Mouse (Mus musculus) forebrain, embryonic 15.5 days (tissue): ENCODE measurements at regions not wholly inside any gene's neighbourhood (a gene's known extent, or its start where the extent isn't known, plus 50 kb on each side); places are given as distances from the start of the nearest gene placed in this dataset.
A peak's percentile ranks its signal among the peaks of the same experiment; 100 is the strongest.

Source experiments
- ATAC-seq: fragments of 200-750 bp; cut with Nextera tagmentation; replicated peaks from 2 replicates; pipeline ENCODE4 v1.8.0; 2017; ENCODE audit warnings: mild to moderate bottlenecking, moderate TSS enrichment, moderate library complexity
- H3K27ac ChIP-seq: fragments of 300-500 bp; sonication (generic); replicated peaks from 2 replicates; pipeline ENCODE4 v1.5.1; 2015; ENCODE audit warnings: mild to moderate bottlenecking, inconsistent platforms
- H3K27me3 ChIP-seq: fragments of 300-500 bp; sonication (generic); 2 replicates; pipeline ENCODE4 v1.6.1; 2015; ENCODE audit warnings: inconsistent platforms
- H3K36me3 ChIP-seq: fragments of 300-500 bp; sonication (generic); 2 replicates; pipeline ENCODE4 v1.6.1; 2015; ENCODE audit warnings: mild to moderate bottlenecking, inconsistent platforms
- H3K4me1 ChIP-seq: fragments of 300-500 bp; sonication (generic); 2 replicates; pipeline ENCODE4 v1.6.1; 2015; ENCODE audit warnings: inconsistent platforms
- H3K4me2 ChIP-seq: fragments of 300-500 bp; sonication (generic); replicated peaks from 2 replicates; pipeline ENCODE4 v1.6.1; 2015; ENCODE audit warnings: mild to moderate bottlenecking, inconsistent platforms
- H3K4me3 ChIP-seq: fragments of 300-500 bp; sonication (generic); 2 replicates; pipeline ENCODE4 v1.5.1; 2015; ENCODE audit warnings: mild to moderate bottlenecking, inconsistent platforms
- H3K9ac ChIP-seq: fragments of 300-500 bp; sonication (generic); replicated peaks from 2 replicates; pipeline ENCODE4 v1.6.1; 2015; ENCODE audit warnings: mild to moderate bottlenecking, inconsistent platforms
- H3K9me3 ChIP-seq: fragments of 300-500 bp; sonication (generic); 2 replicates; pipeline ENCODE4 v1.6.1; 2016; ENCODE audit warnings: inconsistent platforms
- WGBS: fragments of 180-500 bp; shearing (Covaris S2); methylation state at CpG from one replicate; pipeline ENCODE4 v1.1.7; 2015; ENCODE audit warnings: mixed read lengths; 5-methylcytosine and 5-hydroxymethylcytosine counted together

DNA sequence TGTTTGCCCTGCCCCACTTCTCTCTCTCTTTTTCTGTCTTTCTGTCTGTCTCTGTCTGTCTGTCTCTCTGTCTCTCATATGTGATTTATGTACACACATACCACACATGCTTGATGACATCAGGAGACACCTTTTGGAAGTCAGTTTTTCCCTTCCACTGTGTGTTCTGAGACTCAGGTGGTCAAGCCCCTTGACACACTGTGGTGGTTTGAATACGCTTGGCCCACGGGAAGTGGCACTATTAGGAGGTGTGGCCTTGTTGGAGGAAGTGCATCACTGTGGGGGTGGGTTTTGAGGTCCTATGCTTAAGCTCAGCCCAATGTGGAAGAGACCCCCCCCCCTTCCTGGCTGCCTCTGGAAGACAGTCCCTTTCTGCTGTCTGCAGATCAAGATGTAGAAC is 66.1 kb upstream of the Prickle1 start:
- H3K9ac ChIP-seq: no peak overlapping the region
- H3K27ac ChIP-seq: no peak overlapping the region
- no peak for ATAC-seq
- H3K36me3 ChIP-seq: no peaks in the 10 kb centered on the region
- H3K9me3 ChIP-seq: no peaks in the 10 kb centered on the region
- no peak overlapping the region for H3K4me3 ChIP-seq
- no peaks in the 10 kb centered on the region for H3K4me1 ChIP-seq
- H3K27me3 ChIP-seq: no peaks in the 10 kb centered on the region
- WGBS: 94% methylated on average over 2 of the region's 2 CpGs
- H3K4me2 ChIP-seq: no peak overlapping the region

DNA sequence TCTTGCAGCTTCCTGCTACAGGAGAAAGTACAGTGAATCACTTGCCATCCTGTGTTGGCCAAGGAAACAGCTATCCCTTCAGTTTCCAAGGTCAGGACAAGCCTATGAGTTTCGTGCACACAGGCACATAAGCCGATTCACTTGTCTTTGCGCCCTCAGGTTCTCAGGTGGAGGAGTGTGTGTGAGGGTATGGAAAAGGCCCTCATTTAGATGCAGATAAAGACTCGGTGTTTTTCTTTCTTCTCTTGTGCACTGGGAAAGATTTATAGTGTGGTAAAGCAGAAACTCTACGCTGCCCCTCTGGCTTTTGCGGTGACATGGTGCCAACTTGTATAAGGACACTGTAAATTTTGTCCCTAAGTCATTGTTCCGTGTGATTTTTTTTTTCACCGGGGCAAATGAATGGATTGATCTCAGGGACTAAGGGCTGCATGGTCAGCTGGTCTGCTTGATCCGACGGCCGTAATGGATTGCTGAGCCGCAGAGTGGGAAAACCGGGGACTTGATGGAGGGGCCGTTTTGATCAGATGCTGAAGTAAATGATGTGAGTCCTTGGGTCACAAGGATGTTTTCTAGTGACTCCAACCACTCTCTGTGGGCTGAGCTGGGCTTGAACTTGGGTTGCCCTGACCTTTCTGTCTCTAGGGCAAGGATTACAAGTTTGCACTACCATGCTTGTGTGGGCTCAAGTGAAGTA is 65.4 kb upstream of the Prickle1 start:
- ATAC-seq: no peak
- Histone ChIP-seq H3K9me3 (no peaks in the 10 kb centered on the region), H3K4me3 (no peak overlapping the region), H3K9ac (no peak overlapping the region), H3K36me3 (no peaks in the 10 kb centered on the region), H3K4me1 (no peaks in the 10 kb centered on the region), H3K27ac (no peak overlapping the region), H3K27me3 (no peaks in the 10 kb centered on the region), H3K4me2 (no peak overlapping the region)
- WGBS: 92% methylated on average over 14 of the region's 14 CpGs

DNA sequence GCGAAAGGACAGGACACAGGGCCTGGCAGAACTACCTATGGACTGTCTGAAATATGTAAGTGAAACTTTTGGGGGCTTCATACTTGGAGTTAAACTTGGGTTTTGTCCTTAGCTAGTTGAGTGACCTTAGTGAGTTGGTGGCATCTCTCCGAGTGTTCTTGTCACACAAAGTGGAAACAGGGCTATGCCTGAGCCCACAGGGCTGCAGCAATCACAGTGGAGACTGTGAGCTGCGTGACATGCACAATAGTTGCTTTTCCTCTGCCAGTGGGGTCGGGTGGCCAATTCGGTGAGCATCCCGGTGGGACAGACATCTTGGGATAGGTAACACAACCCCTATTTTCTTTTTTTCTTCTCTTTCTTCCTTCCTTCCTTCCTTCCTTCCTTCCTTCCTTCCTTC is 61.5 kb upstream of the Prickle1 start:
- ATAC-seq: no peak

DNA sequence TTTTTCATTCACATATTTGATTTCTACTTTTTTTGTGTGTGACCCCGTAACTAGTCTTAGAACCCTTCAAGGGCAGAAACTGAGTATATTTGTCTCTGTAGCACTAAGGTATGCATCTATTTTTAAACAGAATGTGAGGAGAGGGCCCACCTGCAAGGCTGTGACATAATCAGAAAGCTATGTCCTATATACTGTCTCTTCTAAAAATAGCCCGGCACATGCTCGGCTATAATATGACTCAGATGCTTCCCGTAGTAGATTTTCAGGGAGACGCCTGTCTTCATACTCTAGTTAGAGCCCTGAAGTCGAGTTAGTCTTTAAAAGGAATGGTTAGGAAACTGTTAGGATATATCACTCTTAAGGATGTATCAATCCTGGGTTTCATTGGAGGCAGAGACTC is 61.0 kb upstream of the Prickle1 start:
- no peaks in the 10 kb centered on the region for H3K9me3 ChIP-seq
- 71% methylated on average over 6 of the region's 6 CpGs for WGBS
- no peaks in the 10 kb centered on the region for H3K27me3 ChIP-seq

More for the DNA sequence above, 61.5 kb upstream of the Prickle1 start:
- Histone ChIP-seq H3K27ac (no peak overlapping the region), H3K27me3 (no peaks in the 10 kb centered on the region), H3K4me1 (no peaks in the 10 kb centered on the region), H3K9me3 (no peaks in the 10 kb centered on the region), H3K4me2 (no peak overlapping the region), H3K36me3 (no peaks in the 10 kb centered on the region), H3K4me3 (no peak overlapping the region), H3K9ac (no peak overlapping the region)
- 93% methylated on average over 6 of the region's 6 CpGs for WGBS

DNA sequence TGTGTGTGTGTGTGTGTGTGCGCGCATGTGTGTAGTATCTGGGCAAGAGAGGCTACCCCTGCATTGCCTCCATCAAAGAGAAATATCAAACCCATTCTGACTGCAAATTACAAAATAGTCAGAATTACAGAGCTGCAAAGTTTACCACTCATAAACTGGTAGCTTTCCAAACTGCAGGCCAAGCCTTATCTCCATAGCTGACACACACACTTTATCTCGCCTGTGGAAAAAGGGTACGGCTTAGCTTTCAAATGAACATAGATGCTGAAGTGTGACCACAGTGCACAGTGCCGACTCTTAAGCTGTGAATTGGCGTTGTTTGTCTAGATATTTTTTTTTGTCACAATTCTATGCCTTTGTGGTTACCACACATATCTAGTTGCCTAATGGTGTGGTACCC is 60.1 kb upstream of the Prickle1 start:
- Histone ChIP-seq H3K36me3 (no peaks in the 10 kb centered on the region), H3K4me3 (no peak overlapping the region), H3K9ac (no peak overlapping the region), H3K4me2 (no peak overlapping the region), H3K27ac (no peak overlapping the region), H3K9me3 (no peaks in the 10 kb centered on the region), H3K4me1 (no peaks in the 10 kb centered on the region), H3K27me3 (no peaks in the 10 kb centered on the region)
- ATAC-seq: no peak
- 90% methylated on average over 6 of the region's 6 CpGs for WGBS

More for the DNA sequence above, 61.0 kb upstream of the Prickle1 start:
- Histone ChIP-seq H3K4me3 (no peak overlapping the region), H3K9ac (no peak overlapping the region), H3K4me2 (no peak overlapping the region), H3K27ac (no peak overlapping the region), H3K36me3 (no peaks in the 10 kb centered on the region), H3K4me1 (no peaks in the 10 kb centered on the region)
- ATAC-seq: no peak

DNA sequence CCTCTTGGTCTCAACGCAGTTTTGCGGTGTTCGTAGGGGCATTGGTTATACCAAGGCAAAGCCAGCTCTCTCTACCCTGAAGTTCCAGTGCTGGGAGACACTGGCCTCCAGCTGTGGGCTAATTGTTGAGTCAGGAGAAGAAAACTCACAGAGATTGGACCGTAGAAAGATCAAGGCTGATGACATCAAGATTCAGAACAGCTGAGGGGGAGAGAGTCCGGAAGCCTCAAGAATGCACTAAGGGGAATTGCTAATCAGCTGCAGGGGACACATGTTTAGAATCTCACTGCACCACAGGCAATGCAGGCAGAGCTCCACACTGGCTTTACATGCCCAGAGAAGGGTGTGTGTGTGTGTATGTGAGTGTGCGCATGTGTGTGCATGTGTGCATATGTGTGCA is 59.6 kb upstream of the Prickle1 start:
- H3K27ac ChIP-seq: no peak overlapping the region
- ATAC-seq: no peak
- 91% methylated on average over 6 of the region's 6 CpGs for WGBS

DNA sequence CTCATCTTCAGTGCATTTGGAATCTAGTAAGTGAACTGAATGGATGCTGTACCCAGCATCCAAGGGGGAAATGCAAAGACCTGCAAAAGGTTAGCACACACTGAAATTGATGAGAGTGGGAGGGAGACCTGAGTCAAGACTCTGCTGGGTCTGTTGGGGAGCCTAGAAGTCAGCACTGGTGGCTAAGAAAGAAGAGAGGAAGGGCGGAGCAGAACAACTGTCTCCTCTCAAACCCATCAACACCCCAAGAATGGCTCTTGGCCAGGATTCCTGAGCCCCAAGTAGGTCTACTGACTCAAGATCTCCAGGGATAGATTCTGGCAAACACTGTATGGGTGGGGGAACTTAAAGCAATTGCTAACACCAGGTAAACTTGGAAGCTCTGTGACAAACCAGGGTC is 57.7 kb upstream of the Prickle1 start:
- ATAC-seq: no peak
- Histone ChIP-seq H3K9ac (no peak overlapping the region), H3K4me1 (no peaks in the 10 kb centered on the region), H3K9me3 (no peaks in the 10 kb centered on the region), H3K27ac (no peak overlapping the region), H3K4me3 (no peak overlapping the region), H3K36me3 (no peaks in the 10 kb centered on the region), H3K27me3 (no peaks in the 10 kb centered on the region), H3K4me2 (no peak overlapping the region)
- WGBS: 96% methylated on average over 1 of the region's 1 CpGs

More for the DNA sequence above, 59.6 kb upstream of the Prickle1 start:
- no peaks in the 10 kb centered on the region for H3K27me3 ChIP-seq
- no peaks in the 10 kb centered on the region for H3K36me3 ChIP-seq
- no peak overlapping the region for H3K4me2 ChIP-seq
- no peak overlapping the region for H3K9ac ChIP-seq
- no peaks in the 10 kb centered on the region for H3K4me1 ChIP-seq
- H3K9me3 ChIP-seq: no peaks in the 10 kb centered on the region
- no peak overlapping the region for H3K4me3 ChIP-seq

DNA sequence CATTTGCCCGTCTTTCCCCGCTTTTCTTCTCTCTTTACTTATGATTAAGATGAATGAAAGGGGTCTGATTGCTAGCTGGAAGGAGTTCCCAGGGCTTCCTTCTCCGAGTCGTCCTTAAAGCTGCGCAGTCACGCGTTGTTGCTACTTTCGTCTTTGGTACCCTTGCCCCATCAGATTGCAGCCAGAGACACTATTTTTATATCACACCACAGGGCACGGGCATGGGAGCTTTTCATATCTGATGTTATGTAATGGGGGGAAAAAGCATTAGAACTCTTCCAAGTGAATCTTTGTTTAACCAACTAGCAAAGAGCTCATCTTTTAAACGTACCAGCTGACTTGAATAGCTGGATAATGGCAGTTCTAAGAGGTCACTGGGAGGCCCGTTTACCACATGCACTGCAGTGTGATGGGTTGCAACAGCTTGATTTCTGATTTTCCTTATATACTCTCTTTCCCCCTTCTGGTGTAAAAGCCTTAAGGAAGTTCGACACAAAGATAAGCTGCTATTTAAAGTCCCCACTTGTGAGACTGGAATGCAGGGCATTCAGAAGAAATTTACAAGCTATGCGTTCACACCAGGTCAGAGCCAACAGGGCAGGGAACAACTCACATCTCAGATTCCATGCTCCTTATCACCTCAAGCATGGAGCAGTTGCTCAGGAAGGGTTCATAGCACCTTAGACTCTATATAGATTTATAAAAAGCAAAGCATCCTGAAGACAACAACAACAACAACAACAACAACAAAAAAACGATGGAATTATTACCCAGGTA is 55.5 kb upstream of the Prickle1 start:
- no peak overlapping the region for H3K4me3 ChIP-seq
- H3K9me3 ChIP-seq: no peaks in the 10 kb centered on the region
- no peaks in the 10 kb centered on the region for H3K27me3 ChIP-seq
- no peaks in the 10 kb centered on the region for H3K4me1 ChIP-seq
- WGBS: 61% methylated on average over 14 of the region's 14 CpGs
- H3K9ac ChIP-seq: no peak overlapping the region
- no peak overlapping the region for H3K27ac ChIP-seq
- ATAC-seq: no peak
- H3K36me3 ChIP-seq: no peaks in the 10 kb centered on the region
- H3K4me2 ChIP-seq: no peak overlapping the region

DNA sequence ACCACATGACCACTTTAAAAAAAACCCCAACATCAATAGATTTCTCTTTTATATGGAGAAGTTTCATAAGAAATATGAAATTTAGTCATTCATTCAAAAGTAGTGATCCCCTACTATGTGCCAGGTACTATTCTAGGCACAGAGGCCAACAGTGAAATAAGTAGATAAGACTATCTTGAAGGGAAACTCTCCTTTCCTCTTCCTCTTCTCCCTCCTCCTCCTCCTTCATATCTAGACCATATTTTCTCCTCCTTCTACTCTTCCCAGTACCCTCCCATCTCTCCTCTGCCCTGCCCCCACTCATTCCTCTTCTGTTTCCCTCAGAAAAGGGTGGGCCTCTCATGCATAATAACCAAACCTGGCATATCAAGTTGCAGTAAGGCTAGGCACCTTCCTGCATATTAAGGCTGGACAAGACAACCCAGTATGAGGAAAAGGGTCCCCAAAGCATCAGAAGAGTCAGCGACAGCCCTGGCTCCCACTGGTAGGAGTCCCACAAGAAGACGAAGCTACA is 54.4 kb upstream of the Prickle1 start:
- Histone ChIP-seq H3K4me2 (no peak overlapping the region), H3K9me3 (no peaks in the 10 kb centered on the region), H3K36me3 (no peaks in the 10 kb centered on the region), H3K4me3 (no peak overlapping the region), H3K27ac (no peak overlapping the region), H3K27me3 (no peaks in the 10 kb centered on the region), H3K4me1 (no peaks in the 10 kb centered on the region), H3K9ac (no peak overlapping the region)
- WGBS: 92% methylated on average over 2 of the region's 2 CpGs
- no peak for ATAC-seq

DNA sequence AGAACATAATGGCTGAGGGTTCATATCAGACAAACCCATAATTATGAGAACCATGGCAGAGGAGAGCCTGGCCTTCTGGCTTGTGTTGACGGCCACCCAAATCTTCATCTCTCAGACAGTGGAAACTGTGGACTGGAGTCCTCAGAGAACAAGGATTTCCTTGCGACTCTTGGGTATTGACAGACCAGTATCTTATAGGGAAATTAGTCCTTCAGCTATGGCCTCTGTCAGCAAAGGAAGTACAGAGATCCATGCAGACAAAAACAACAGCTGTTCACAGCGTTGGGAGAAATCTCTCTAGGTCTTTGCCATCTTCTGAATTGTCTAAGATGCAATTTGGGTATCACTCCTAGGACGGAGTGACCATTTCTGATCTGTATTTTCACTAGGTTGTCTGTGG is 53.0 kb upstream of the Prickle1 start:
- WGBS: 83% methylated on average over 4 of the region's 4 CpGs
- Histone ChIP-seq H3K36me3 (no peaks in the 10 kb centered on the region), H3K9ac (no peak overlapping the region), H3K27ac (no peak overlapping the region), H3K27me3 (no peaks in the 10 kb centered on the region), H3K4me1 (peaks cover 4% of the 10 kb centered on the region; the same call in 1 of the 2 replicates), H3K4me3 (no peak overlapping the region), H3K9me3 (no peaks in the 10 kb centered on the region), H3K4me2 (no peak overlapping the region)
- ATAC-seq: no peak

DNA sequence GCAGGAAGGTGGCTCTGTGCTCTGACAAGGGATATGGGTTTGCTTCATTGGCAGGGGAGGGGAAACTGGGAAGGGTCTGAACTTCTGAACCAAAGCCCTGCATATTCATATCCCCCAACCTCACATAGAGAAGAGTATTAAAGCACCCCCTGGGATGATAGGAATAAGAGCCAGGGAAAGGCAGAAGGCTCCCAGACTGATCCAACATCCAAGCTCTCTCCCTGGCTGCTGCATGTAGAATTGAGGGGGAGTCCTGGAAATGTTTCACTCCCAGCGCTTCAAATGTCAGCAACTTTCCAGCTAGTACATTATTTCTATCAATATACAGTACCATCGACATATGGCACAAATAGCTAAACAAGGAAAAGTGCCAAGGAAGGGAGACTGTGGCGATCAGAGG is 51.1 kb upstream of the Prickle1 start:
- no peak overlapping the region for H3K9ac ChIP-seq
- H3K4me3 ChIP-seq: no peak overlapping the region
- H3K4me2 ChIP-seq: no peak overlapping the region
- H3K4me1 ChIP-seq: peaks cover 4% of the 10 kb centered on the region; the same call in 1 of the 2 replicates
- no peaks in the 10 kb centered on the region for H3K36me3 ChIP-seq
- H3K27me3 ChIP-seq: no peaks in the 10 kb centered on the region
- 0 out of 2 replicates have a peak overlapping the region, but pooled peaks have one; percentile 25 for H3K27ac ChIP-seq
- no peaks in the 10 kb centered on the region for H3K9me3 ChIP-seq
- no peak for ATAC-seq
- WGBS: 80% methylated on average over 3 of the region's 3 CpGs

DNA sequence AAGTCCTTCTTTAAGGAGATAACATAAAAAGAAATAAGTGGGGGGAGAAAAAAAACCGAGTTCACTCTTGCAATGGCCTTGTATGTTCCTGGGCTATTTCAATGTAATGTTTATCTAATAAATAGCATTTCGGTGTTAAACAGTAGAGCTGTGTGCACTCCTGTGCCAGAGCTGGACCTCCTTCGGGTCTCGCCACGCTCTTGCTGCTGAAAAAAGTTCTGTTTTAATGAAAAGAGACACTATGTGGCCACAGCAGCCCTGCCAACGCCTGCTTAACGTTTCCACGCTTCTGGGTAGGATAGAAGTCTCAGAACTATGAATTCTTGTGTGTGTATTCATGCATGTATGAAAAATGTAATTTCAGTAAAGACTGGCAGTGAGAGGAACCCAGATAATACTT is 50.3 kb upstream of the Prickle1 start:
- ATAC-seq: no peak
- no peak overlapping the region; the same call in 1 of the 2 replicates for H3K27ac ChIP-seq
- WGBS: 88% methylated on average over 8 of the region's 8 CpGs

More for the DNA sequence above, 50.3 kb upstream of the Prickle1 start:
- no peaks in the 10 kb centered on the region for H3K27me3 ChIP-seq
- no peak overlapping the region for H3K4me2 ChIP-seq
- H3K4me3 ChIP-seq: no peak overlapping the region
- peaks cover 4% of the 10 kb centered on the region; the same call in 1 of the 2 replicates for H3K4me1 ChIP-seq
- H3K36me3 ChIP-seq: no peaks in the 10 kb centered on the region
- H3K9me3 ChIP-seq: no peaks in the 10 kb centered on the region
- H3K9ac ChIP-seq: no peak overlapping the region
